Mouse (Mus musculus) liver, adult 2 months (tissue): ENCODE results near the gene Tmem19. TPM values are rescaled to one million over a fixed set of nuclear protein-coding genes. Genes with fewer than 3 reads are reported as not detected.
A peak's percentile ranks its signal among the peaks of the same experiment; 100 is the strongest.

Source experiments
- DNase-seq: peaks from one replicate; pipeline ENCODE4 v3.0.0-alpha.2; 2011; ENCODE audit warnings: low read depth, low spot score; ENCODE audit errors: extremely low read depth
- H3K27ac ChIP-seq: fragments of 200-500 bp; replicated peaks from 2 replicates; pipeline ENCODE4 v1.5.1; 2012; ENCODE audit warnings: low read depth, mild to moderate bottlenecking, control low read depth, inconsistent platforms, low read length; ENCODE audit not compliant: insufficient read depth
- H3K27me3 ChIP-seq: fragments of 200-500 bp; 2 replicates; pipeline ENCODE4 v1.6.1; 2012; ENCODE audit warnings: mild to moderate bottlenecking, moderate library complexity, low read length, inconsistent platforms; ENCODE audit not compliant: control insufficient read depth, insufficient read depth
- H3K36me3 ChIP-seq: fragments of 200-500 bp; 2 replicates; pipeline ENCODE4 v1.6.1; 2012; ENCODE audit warnings: low read length, inconsistent platforms; ENCODE audit not compliant: control insufficient read depth, insufficient read depth
- H3K4me1 ChIP-seq: fragments of 200-500 bp; 2 replicates; pipeline ENCODE4 v1.6.1; 2011; ENCODE audit warnings: low read length; ENCODE audit not compliant: control insufficient read depth, insufficient read depth
- H3K4me3 ChIP-seq: fragments of 200-500 bp; 2 replicates; pipeline ENCODE4 v1.5.1; 2011; ENCODE audit warnings: low read depth, mild to moderate bottlenecking, control low read depth, low read length, moderate library complexity; ENCODE audit not compliant: insufficient read depth
- H3K79me2 ChIP-seq: fragments of 200-500 bp; 2 replicates; pipeline ENCODE4 v1.6.1; 2012; ENCODE audit warnings: inconsistent platforms, mild to moderate bottlenecking, low read length, moderate library complexity; ENCODE audit not compliant: control insufficient read depth, insufficient read depth
- H3K9ac ChIP-seq: fragments of 200-500 bp; 2 replicates; pipeline ENCODE4 v1.6.1; 2012; ENCODE audit warnings: low read depth, mild to moderate bottlenecking, control low read depth, inconsistent platforms, low read length
- CTCF ChIP-seq: fragments of 200-500 bp; IDR thresholded peaks from 2 replicates; pipeline ENCODE4 v1.5.1; 2011; ENCODE audit warnings: low read depth, low read length, control low read depth
- POLR2A ChIP-seq: fragments of 200-500 bp; IDR thresholded peaks from 2 replicates; pipeline ENCODE4 v1.6.1; 2011; ENCODE audit warnings: low read length, control low read depth; ENCODE audit not compliant: insufficient read depth; ENCODE audit errors: extremely low read depth
- WGBS: fragments of 180-500 bp; shearing (Covaris S2); methylation state at CpG from one replicate; pipeline ENCODE4 v1.1.7; 2018; 5-methylcytosine and 5-hydroxymethylcytosine counted together
- polyA plus RNA-seq: library from polyadenylated mRNA; depleted of rRNA; stranded (reverse); fragments of >200 nt; gene quantifications from 2 replicates; pipeline ENCODE4 v1.2.3, GENCODE M21; 2012
- total RNA-seq: library from RNA; depleted of rRNA; stranded (reverse); fragments of >200 nt; gene quantifications from 2 replicates; pipeline ENCODE4 v1.2.3, GENCODE M21; 2014

Gene Tmem19
- total and polyA plus RNA-seq, 2 experiments: 30.8 to 47.4 TPM

- H3K9ac ChIP-seq: peak overlapping the region; percentile 92
- H3K36me3 ChIP-seq: peaks cover 9% of the 10 kb centered on the region
- H3K4me1 ChIP-seq: peaks cover 14% of the 10 kb centered on the region
- TF ChIP-seq CTCF (no peak), POLR2A (no peak)
- peaks cover 21% of the 10 kb centered on the region; the same call in 1 of the 2 replicates for H3K79me2 ChIP-seq
- peak; percentile 43 for DNase-seq
- peak overlapping the region; percentile 87 for H3K4me3 ChIP-seq
- peak overlapping the region; percentile 78 for H3K27ac ChIP-seq
- no peaks in the 10 kb centered on the region for H3K27me3 ChIP-seq
- WGBS: 1% methylated on average over 98 of the region's 101 CpGs
Observed at GRCm38 (mm10) chr10:115385018-115386002, 23.0 kb upstream of the Tmem19 start.

- H3K9ac ChIP-seq: peak within 1 kb of the TSS; percentile 93
- H3K36me3 ChIP-seq: peaks cover 5% of the 10 kb centered on the region; the same call in 1 of the 2 replicates
- under 1% methylated on average over 65 of the region's 65 CpGs for WGBS
- peak; percentile 68 for TF ChIP-seq CTCF
- peak; percentile 87 for TF ChIP-seq POLR2A
- peak within 1 kb of the TSS; percentile 87 for H3K4me3 ChIP-seq
- DNase-seq: peak; percentile 97
- peak within 1 kb of the TSS; percentile 83 for H3K27ac ChIP-seq
- H3K4me1 ChIP-seq: peaks cover 14% of the 10 kb centered on the region
- H3K79me2 ChIP-seq: peaks cover 21% of the 10 kb centered on the region; the same call in 1 of the 2 replicates
- no peaks in the 10 kb centered on the region for H3K27me3 ChIP-seq
Observed at GRCm38 (mm10) chr10:115384221-115385017, 22.1 kb upstream of the Tmem19 start, which contains the start of the genes Thap2 and Zfc3h1. TSS of gene Thap2 (minus strand) at chr10:115384443. TSS of gene Zfc3h1 (plus strand) at chr10:115384959.

- Histone ChIP-seq H3K36me3 (no peaks in the 10 kb centered on the region), H3K27ac (peak overlapping the region; percentile 83), H3K9ac (peak overlapping the region; percentile 93), H3K27me3 (no peaks in the 10 kb centered on the region), H3K4me1 (peaks cover 14% of the 10 kb centered on the region), H3K4me3 (peak overlapping the region; percentile 87), H3K79me2 (peaks cover 21% of the 10 kb centered on the region; the same call in 1 of the 2 replicates)
- DNase-seq: peak; percentile 89
- TF ChIP-seq POLR2A: no peak
- no peak for TF ChIP-seq CTCF
- 2% methylated on average over 15 of the region's 15 CpGs for WGBS
Observed at GRCm38 (mm10) chr10:115383644-115384220, 21.4 kb upstream of the Tmem19 start.

GRCm38 (mm10) chr10:115382846-115383643 lies 20.7 kb upstream of the Tmem19 start:
- Histone ChIP-seq H3K4me3 (peak overlapping the region; percentile 40; the same call in 1 of the 2 replicates), H3K36me3 (no peaks in the 10 kb centered on the region), H3K9ac (no peak overlapping the region), H3K4me1 (peaks cover 11% of the 10 kb centered on the region), H3K27ac (no peak overlapping the region; the same call in 1 of the 2 replicates), H3K27me3 (no peaks in the 10 kb centered on the region), H3K79me2 (peaks cover 18% of the 10 kb centered on the region; the same call in 1 of the 2 replicates)
- 44% methylated on average over 12 of the region's 12 CpGs for WGBS
- TF ChIP-seq CTCF (no peak), POLR2A (no peak)
- no peak for DNase-seq

GRCm38 (mm10) chr10:115381506-115382084 lies 19.3 kb upstream of the Tmem19 start:
- peaks cover 18% of the 10 kb centered on the region; the same call in 1 of the 2 replicates for H3K79me2 ChIP-seq
- TF ChIP-seq CTCF (no peak), POLR2A (no peak)
- H3K27me3 ChIP-seq: no peaks in the 10 kb centered on the region
- H3K36me3 ChIP-seq: no peaks in the 10 kb centered on the region
- no peak overlapping the region for H3K4me3 ChIP-seq
- H3K27ac ChIP-seq: no peak overlapping the region
- peaks cover 10% of the 10 kb centered on the region for H3K4me1 ChIP-seq
- DNase-seq: no peak
- H3K9ac ChIP-seq: no peak overlapping the region
- WGBS: 95% methylated on average over 2 of the region's 2 CpGs
